Mouse (Mus musculus): ENCODE results near the gene Cdkl1.

Gene Cdkl1

DNA sequence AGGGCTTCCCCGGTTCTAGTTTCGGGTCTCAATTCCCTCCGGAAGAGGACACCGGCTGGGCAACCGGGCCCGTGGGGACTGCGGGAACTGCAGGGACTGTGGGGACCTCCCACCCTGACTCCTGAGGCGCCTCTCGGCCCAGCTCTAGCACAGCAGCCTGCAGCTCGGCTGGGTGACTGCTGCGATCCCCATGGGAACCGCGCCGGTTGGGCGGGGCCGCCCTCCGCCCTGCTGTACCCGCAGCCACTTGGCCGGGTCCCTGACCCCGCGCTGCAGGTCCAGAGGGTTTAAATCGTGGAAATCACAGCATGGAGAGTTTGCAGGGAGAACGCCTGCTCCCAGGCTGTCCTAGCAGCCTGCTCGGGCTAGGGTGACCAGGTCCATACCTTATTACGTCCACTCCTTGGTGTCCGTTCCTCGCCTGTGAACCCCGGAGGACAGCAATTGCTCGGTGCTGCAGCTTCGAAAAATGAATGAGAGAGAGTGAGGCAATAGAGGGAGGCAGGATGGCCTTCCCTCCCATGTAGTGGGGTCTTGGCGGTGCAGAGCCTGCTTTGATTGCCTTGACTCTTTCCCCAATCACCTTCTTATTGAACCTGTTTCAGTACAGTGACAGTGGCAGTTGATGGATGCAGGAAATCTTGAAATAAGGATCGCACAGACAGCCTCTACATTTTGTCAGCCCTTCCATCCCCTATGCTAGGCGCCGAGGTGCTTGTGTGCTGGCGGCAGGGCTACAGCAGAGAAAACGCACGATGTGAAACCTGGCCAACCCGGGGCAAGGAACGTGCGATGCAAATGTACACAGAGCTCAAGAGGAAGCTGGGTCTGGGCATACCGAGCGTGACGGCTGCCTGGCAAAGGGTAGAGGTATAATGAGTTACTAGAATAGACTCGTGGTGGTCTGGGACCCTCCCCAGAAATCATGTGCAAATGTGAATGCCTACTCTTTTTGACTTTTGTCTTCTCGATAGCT is at the start of gene Cdkl1:
Gene Cdkl1 (minus strand): TSS at position 738 of the 976 bp plus-strand sequence.
- in situ Hi-C loops (cut with MboI; ENCODE audit: low pct_unique_long_range_greater_than_20kb in 1 of 2, low sequenced_read_pairs in 2 of 2, unreplicated experiment in 1 of 2): no loop called here

DNA sequence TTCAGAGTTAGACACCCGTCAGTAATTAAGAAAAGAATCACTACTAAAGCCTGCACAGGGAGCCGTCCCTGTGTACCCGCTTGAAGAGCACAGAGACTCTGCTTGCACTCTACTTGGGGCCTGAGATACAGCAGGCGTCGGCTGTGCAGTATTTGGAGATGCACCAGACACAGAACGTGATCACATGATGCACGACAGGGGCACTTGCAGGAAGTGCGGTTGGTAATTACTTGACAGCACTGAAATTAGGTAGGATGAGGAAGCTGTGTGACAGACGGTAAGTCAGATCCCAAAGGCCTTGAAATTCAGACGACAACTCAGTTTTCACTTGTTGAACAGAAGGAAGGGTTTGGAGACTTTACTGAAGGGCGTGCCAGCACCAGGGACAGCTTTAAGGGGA is 47.3 kb upstream of the Cdkl1 start:
- in situ Hi-C loops (cut with MboI; ENCODE audit: low pct_unique_long_range_greater_than_20kb in 1 of 2, low sequenced_read_pairs in 2 of 2, unreplicated experiment in 1 of 2): no loop called here

DNA sequence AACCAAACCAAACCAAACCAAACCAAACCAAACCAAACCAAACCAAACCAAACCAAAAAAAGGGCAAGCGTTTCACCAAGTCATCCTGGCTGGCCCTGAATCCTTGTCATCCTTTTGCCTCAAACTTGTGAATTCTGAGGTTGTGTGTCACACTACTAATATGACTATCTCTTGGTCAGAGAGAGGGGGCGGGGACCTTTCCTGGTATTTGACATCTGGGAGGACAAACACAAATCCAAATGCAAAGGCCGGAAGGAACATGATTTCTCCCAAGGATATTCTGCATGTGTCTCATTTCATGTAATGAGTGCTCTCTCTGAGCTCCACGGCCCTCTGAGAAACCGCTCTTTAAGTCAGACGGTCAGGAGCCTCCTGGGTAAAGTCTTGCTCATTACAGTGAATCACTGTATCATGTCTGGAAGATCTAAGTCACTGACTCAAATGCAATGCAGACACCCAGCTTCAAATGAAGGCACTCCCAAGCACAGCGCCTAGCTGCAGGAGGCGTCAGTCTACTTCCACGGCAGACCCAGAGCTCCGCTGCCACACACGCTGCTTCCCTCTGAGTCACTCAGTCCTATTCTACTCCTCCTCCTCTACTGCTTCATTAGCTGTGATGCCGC is 43.0 kb upstream of the Cdkl1 start:
- in situ Hi-C loops (cut with MboI; ENCODE audit: low pct_unique_long_range_greater_than_20kb in 1 of 2, low sequenced_read_pairs in 2 of 2, unreplicated experiment in 1 of 2): no loop called here

DNA sequence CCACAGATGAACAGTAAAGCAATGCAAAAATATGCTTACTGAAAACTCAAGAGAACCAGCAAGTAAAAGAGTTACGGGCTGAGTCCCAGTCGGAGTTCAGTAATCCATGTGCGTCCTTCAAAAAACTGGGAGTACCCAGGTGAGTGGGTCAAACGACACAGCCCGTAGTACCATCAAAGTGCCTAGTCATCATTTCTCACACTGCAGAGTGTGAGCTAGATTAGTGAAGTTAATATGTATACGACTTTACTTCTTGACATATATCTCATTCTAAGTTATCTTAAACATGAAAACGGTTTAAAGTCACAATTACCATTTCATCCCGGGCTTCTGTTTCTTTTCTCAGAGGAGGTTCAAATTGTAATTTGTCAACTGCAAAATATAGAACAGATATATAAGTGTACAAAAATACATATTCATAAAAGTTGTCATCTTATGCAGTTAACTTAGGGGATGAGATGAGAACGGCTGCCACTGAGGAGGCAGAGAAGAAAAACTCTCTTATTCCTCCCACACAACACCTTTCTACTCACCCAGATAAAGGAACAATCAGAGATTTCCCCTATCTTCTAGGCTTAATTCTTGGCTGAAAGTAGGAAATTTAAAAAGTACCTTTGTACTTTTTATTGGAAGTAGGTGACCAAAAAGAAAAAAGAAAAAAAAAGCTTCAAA is 40.3 kb upstream of the Cdkl1 start:
- in situ Hi-C loops (cut with MboI; ENCODE audit: low pct_unique_long_range_greater_than_20kb in 1 of 2, low sequenced_read_pairs in 2 of 2, unreplicated experiment in 1 of 2): no loop called here

DNA sequence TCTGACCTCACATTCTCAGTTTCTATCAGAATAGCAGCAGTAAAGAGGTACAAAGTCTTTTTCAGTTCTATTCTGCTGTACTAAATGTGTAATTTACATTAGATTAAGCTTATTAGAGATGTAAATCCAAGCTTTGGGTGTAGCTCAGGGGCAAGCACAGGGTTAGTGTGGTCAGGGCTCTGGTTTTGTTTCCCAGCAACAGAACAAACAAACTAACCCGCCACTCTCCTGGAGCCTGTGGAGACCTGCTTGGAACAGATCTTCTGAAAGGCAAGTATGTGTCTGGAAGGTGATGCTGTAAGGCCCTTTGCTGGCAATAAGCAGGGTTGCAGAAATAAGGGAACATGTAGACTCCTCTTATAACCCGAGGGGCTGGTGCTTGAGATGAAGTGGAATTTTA is 37.1 kb upstream of the Cdkl1 start:
- in situ Hi-C loops (cut with MboI; ENCODE audit: low pct_unique_long_range_greater_than_20kb in 1 of 2, low sequenced_read_pairs in 2 of 2, unreplicated experiment in 1 of 2): no loop called here

DNA sequence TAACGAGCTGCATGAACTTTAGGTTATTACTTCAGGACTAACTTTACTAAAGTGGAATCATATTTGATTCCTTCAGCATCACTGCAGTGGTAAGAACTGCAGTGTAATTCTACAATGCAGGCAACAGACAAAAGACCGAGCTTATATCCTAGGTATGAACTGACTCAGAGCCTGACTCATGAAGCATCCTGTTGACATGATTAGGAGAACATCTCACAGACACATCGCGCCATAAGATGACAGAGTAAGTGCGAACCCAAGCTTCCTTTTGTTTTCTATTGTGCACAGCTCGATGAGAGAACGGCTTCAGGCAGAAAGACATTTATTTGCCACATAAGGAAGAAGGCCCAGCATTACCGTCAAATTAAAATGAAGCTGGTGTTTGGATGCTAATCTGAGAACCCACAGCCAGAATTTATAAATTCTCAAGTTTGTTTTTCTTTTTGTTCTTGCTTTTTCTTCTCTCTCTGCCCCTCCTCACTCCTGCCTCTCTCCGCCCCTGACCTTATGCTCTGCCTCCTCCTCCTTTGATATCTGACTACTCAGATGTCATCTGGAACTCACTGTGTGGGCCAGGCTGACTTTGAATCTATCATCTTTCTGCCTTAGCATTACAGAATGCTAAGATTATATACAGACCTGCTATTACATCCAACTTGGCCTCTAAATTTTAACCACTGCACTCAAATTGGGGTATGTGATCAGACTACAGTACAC is 34.0 kb upstream of the Cdkl1 start:
- in situ Hi-C loops (cut with MboI; ENCODE audit: low pct_unique_long_range_greater_than_20kb in 1 of 2, low sequenced_read_pairs in 2 of 2, unreplicated experiment in 1 of 2): no loop called here

DNA sequence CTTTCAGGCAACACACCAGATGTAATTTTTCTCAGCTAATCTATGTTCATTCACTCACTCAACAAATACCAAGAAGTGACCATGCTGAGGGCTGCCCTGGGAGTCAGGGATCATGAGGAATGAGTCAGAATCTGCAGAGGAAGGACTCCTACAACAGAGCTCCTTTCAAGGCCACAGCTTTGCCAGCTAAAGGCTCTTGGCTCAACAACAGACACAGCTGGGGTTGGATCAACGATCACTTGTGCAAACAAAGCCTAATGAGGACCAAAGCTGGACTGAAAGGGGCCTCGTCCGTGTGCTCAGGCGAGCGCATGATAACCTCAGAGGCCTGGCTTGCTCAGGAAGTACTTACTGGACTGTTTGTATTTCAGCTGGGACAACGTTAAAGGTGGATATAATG is 23.2 kb upstream of the Cdkl1 start:
- in situ Hi-C loops (cut with MboI; ENCODE audit: low pct_unique_long_range_greater_than_20kb in 1 of 2, low sequenced_read_pairs in 2 of 2, unreplicated experiment in 1 of 2): no loop called here

DNA sequence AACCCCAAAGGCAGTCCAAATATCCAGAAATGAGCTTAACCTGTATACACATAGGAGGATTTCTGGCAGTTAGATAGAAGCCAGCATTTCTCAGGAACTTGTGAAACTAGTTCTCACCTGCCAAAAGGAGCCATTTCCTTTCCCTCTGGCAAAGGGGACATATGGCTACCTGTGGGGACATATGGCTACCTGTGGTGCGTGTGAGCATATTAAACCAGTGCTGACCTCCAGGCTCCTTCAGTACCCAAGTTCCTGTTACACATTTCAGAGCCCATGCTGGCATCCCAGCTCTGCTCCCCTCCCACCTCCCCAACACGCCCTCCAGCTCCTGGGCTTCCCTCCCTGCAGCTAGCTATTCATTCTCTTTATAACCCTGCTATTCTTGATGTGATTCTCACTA is 22.5 kb upstream of the Cdkl1 start:
- in situ Hi-C loops (cut with MboI; ENCODE audit: low pct_unique_long_range_greater_than_20kb in 1 of 2, low sequenced_read_pairs in 2 of 2, unreplicated experiment in 1 of 2): no loop called here

DNA sequence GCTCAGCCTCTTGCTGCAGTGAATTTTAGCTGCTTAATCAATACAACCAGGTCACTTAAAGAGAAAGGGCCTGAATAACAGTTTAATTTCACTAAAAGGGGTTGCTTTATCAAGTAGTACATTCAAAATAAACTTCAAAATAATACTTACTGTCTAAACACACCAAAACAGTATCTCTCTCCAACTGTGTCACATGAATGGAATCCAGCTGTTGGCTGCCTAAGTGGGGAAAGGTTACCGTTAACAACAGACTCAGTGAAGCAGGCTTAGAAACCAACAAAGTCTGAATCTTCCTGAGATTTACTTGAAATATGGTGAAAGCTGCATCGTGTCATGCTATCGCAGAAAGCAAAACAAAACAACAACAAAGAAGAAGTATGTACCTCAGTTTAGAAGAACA is 21.9 kb upstream of the Cdkl1 start:
- in situ Hi-C loops (cut with MboI; ENCODE audit: low pct_unique_long_range_greater_than_20kb in 1 of 2, low sequenced_read_pairs in 2 of 2, unreplicated experiment in 1 of 2): no loop called here

DNA sequence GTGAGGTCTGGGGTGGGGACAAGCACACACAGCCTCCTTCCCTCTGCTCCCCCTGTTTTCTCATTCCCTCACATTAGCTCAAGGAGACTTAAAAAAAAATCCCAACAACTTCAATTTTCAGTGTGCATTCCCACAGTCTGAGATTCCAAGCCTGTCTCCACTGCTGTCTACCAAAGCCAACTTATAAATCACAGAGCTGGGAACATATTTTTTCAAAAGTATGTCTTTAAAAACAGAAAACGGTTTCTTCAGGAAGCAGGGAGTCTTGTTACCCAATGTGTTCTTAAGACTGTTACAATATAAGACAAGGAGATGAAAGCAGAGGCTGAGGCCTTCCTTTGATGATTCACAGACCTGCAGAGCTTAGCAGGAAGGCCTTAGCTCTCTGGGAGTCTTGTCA is 20.9 kb upstream of the Cdkl1 start:
- in situ Hi-C loops (cut with MboI; ENCODE audit: low pct_unique_long_range_greater_than_20kb in 1 of 2, low sequenced_read_pairs in 2 of 2, unreplicated experiment in 1 of 2): no loop called here

DNA sequence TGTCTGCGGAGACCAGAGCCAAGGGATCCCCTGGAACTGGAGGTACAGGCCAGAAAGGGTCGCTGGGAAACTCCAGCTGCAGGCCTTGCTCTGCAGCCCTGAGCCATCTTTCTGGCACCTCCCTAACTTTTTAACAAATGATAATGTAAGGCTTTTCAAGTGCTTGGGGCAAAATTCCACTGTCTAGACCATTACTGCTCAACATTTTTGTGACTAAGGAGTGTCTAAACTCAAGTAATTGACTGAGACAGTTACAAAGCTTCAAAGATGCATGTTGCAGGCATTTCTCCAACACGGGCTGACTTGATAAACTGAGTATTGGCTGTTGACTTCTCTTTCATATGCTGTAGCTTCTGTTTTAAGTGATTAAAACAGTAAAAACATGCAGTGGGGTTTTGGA is 18.4 kb upstream of the Cdkl1 start:
- in situ Hi-C loops (cut with MboI; ENCODE audit: low pct_unique_long_range_greater_than_20kb in 1 of 2, low sequenced_read_pairs in 2 of 2, unreplicated experiment in 1 of 2): no loop called here

DNA sequence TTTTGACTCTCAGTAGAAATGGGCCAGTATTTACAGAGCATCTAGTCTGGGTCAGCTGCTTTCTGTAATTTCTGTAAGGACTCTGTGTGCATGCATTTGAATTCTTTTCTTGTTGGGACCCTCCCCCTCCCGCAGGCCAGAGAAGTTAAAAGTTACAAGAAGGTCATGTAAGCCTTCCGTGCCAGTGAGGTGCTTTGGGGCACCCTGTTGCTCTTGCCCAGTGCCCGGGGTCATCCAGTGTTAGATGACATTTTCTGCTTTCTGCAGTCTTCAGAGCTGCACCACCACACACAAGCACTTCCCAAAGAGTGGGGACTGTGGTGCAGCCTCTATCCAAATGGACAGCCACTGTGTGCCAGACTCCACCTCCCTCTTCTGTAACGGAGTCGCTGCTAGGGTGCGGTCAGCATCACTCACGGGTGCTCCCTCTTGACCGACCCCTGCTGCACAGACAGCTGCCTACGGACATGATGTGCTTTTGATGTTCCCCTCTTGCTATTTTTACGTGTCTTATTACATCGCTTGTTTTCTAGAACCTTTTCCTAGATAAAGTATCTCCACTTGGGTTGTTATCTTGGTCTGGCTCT is 16.4 kb upstream of the Cdkl1 start:
- in situ Hi-C loops (cut with MboI; ENCODE audit: low pct_unique_long_range_greater_than_20kb in 1 of 2, low sequenced_read_pairs in 2 of 2, unreplicated experiment in 1 of 2): no loop called here

DNA sequence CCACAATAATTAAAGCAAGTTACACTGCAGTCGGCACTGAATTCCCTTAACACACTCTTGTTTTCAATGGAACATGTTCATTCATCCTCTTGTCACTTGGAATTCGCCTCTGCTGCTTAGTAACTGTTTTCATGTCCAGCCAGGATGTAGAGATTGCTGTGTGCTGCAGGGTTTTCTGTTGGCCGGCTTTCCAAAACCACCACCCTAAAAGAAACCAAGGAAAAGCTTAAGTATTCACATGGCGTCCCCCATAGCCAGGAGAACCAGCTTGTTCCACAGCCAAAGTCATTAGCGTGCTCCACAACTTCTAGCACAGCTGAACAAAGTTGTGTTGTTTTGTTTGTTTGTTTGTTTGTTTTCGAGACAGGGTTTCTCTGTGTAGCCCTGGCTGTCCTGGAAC is 14.1 kb upstream of the Cdkl1 start:
- in situ Hi-C loops (cut with MboI; ENCODE audit: low pct_unique_long_range_greater_than_20kb in 1 of 2, low sequenced_read_pairs in 2 of 2, unreplicated experiment in 1 of 2): no loop called here

DNA sequence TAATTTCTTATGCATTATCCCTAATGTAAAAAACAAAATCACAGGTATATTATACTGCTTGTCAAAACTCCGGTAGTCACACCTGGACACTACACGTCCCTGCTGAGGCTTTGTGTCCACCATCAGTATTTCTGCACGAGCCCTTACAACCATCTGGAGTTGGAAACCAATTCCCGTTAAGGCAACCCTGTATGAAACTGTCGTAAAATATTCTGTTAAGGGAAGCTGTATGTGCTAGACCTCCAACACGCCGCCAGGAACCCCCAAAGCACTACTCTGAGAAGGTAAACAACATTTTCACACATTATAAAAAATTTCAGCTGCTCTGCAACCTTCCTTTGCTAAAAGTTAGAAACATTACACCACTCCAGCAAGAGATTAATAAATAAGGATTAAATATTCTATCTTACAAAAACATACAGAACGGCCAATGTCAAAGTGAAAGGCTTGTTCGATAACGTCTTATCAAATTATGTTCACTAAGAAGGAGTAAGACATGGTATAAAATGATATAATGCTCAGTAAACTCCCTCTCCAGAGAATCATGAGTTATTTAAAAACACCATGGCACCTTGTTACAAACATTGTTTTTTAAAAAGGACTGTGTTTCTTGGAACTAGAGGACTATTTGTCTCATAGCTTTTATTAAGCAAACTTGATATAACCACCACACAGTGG is 13.5 kb upstream of the Cdkl1 start:
- in situ Hi-C loops (cut with MboI; ENCODE audit: low pct_unique_long_range_greater_than_20kb in 1 of 2, low sequenced_read_pairs in 2 of 2, unreplicated experiment in 1 of 2): no loop called here

DNA sequence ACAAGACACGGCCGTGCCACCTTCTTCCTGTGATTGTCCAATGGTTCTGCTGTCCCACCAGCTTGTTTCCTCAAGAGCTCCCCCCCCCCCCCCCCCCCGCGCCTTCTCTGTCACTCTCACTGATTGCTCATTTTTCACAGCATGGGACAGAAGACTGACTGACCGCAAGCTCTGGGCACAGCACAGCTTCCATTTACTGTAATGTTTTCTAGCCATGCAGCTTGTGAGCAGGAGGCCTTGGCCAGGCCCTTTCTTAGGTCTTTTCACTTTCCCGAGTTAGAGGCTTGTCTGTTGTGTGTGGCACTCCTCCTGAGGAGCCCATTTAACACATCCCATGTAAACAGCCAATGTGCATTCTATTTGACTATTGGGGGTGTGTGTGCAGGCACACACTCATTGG is 12.1 kb upstream of the Cdkl1 start:
- in situ Hi-C loops (cut with MboI; ENCODE audit: low pct_unique_long_range_greater_than_20kb in 1 of 2, low sequenced_read_pairs in 2 of 2, unreplicated experiment in 1 of 2): no loop called here

DNA sequence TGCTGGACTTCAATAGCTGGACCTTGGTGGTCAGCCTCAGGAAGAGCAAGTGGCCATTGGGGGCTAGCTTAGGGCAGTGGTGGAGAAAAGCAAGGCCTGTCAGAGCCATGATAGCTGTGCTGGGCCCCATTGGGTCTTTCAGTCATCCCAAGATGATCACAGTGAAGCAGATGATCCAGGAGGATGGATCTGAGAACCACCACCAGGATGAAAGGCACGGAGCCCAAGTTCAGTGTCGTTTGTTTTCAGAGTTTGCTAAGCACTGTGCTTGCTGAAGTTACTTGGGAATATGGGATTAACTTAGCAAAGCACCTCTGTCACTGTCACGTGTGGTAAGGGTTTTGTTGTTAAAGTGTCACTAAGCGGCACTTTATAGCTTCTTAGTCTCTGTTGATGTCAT is 9.5 kb upstream of the Cdkl1 start:
- in situ Hi-C loops (cut with MboI; ENCODE audit: low pct_unique_long_range_greater_than_20kb in 1 of 2, low sequenced_read_pairs in 2 of 2, unreplicated experiment in 1 of 2): no loop called here

DNA sequence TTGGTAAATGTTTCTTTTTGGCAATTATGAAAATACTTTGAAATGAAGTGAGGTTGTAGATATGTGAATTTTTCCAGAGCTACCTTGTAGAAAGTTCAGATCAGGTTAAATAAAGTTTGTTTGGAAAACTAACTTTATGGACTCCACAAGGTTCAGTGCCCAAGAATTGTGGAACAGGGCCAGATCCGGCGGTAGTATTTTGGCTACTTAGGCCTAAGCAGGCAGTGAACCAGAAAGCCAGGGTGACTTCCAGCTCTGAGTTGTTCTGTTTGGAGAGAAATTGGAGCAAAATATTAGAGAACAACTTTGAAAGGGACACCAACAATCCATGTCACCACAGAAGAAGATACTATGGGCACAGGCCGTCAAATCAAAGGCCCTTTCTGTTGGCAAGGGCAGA is 5.2 kb upstream of the Cdkl1 start:
- in situ Hi-C loops (cut with MboI; ENCODE audit: low pct_unique_long_range_greater_than_20kb in 1 of 2, low sequenced_read_pairs in 2 of 2, unreplicated experiment in 1 of 2): no loop called here
